Mouse (Mus musculus): Measurements from ENCODE around the gene Gm49352.
"Not testable (repeated sequence)": the region's sequence is repeated elsewhere in the genome, so short reads cannot be mapped to it uniquely, and the experiment has no call there.

Gene Gm49352

GRCm38 (mm10) chr13:61568074-61568473 is at the start of gene Gm49352:
TSS of gene Gm49352 (minus strand) at chr13:61568174.
- not testable (repeated sequence) for DNase-seq (ENCODE audit: low read depth)

- no peak for DNase-seq (ENCODE audit: low read depth)
Measured at GRCm38 (mm10) chr13:61570027-61570426, 2.1 kb upstream of the Gm49352 start, which contains the start of gene Cts3. TSS of gene Cts3 (minus strand) at chr13:61570127.

GRCm38 (mm10) chr13:61541631-61542030 is 26.3 kb downstream of the Gm49352 start, which contains the start of gene Ctsm:
TSS of gene Ctsm (minus strand) at chr13:61541839.
- DNase-seq (ENCODE audit: low read depth): no peak

All from naive thymus-derived CD4-positive, alpha-beta T cell, adult 2 months (primary cell).